Mouse (Mus musculus): ENCODE results near the gene Dtnb.

- TF ChIP-seq CTCF (conservative IDR thresholded peaks at IDR 0.05; ENCODE audit: low read length) (no peak), POU5F1 (IDR thresholded peaks at IDR 0.05; ENCODE audit: borderline replicate concordance, low read length) (no peak)
Measured at GRCm38 (mm10) chr12:3758127-3758526, 185.9 kb downstream of the Dtnb start.
